Mouse (Mus musculus): ENCODE results near the gene Vmn1r130. TPM values are rescaled to one million over a fixed set of nuclear protein-coding genes. Genes with fewer than 3 reads are reported as not detected.
"Not testable (repeated sequence)": the region's sequence is repeated elsewhere in the genome, so short reads cannot be mapped to it uniquely, and the experiment has no call there.

Gene Vmn1r130
- total RNA-seq (2014; rRNA removed) (not detected in 2 replicates), polyA plus RNA-seq (2015; fragmentation: Nextera tagmentation; extraction: Ambion mirVana) (not detected in 2 replicates)

DNA sequence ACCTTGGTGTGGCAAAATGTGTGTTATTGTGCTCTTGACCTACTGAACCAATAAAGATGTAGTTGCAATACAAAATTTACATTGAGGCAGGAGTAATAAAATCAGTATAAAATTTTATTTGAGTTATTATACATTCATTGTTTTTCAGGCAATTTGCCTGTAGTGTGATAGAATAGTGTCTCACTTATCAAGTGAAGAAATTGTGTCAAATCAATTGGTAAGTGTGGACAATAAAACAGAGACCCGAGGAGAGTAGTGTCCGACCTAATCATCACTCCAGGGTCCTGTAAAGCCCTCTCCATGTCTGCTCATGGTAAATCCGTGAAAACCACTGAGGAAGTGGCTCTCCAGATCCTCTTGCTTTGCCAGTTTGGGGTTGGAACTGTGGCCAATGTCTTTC, at the start of gene Vmn1r130:
TSS of gene Vmn1r130 (plus strand) at position 301 of the 400 bp plus-strand sequence.
- H3K4me3 ChIP-seq (ENCODE audit: low read depth, low read length); H3K9me3 ChIP-seq (ENCODE audit: low read length); ATAC-seq (ENCODE audit: low FRiP score); H3K36me3 ChIP-seq (ENCODE audit: insufficient read depth, low read length); H3K4me2 ChIP-seq (ENCODE audit: low read depth, low read length, poor library complexity, severe bottlenecking); H3K27ac ChIP-seq (ENCODE audit: low read depth, low read length); H3K27me3 ChIP-seq (ENCODE audit: insufficient read depth, low read length); H3K4me1 ChIP-seq (ENCODE audit: insufficient read depth, low read length); H3K9ac ChIP-seq (replicated peaks; ENCODE audit: low read length, poor library complexity, severe bottlenecking); DNase-seq (ENCODE audit: low spot score): not testable (repeated sequence)
- WGBS = no CpG with 5 or more reads among the region's 3 CpGs

DNA sequence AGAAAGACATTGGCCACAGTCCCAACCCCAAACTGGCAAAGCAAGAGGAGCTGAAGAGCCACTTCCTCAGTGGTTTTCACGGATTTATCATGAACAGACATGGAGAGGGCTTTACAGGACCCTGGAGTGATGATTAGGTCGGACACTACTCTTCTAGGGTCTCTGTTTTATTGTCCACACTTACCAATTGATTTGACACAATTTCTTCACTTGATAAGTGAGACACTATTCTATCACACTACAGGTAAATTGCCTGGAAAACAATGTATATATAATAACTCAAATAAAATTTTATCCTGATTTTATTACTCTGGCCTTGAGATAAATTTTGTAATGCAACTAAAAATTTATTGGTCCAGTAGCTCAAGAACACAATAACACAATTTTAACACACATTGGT, 34.4 kb downstream of the Vmn1r130 start, which contains the start of gene Vmn1r131:
TSS of gene Vmn1r131 (minus strand) at position 101 of the 400 bp plus-strand sequence.
- not testable (repeated sequence) for H3K9me3 ChIP-seq (ENCODE audit: low read length); DNase-seq (ENCODE audit: low spot score); H3K4me1 ChIP-seq (ENCODE audit: insufficient read depth, low read length); H3K4me3 ChIP-seq (ENCODE audit: low read depth, low read length); H3K36me3 ChIP-seq (ENCODE audit: insufficient read depth, low read length); ATAC-seq (ENCODE audit: low FRiP score); H3K9ac ChIP-seq (replicated peaks; ENCODE audit: low read length, poor library complexity, severe bottlenecking); H3K27ac ChIP-seq (ENCODE audit: low read depth, low read length); H3K27me3 ChIP-seq (ENCODE audit: insufficient read depth, low read length); H3K4me2 ChIP-seq (ENCODE audit: low read depth, low read length, poor library complexity, severe bottlenecking)
- WGBS = no CpG with 5 or more reads among the region's 2 CpGs

Other genes with a start within 250 kb of the Vmn1r130 start
- not detected in 2 replicates for gene Vmn1r125, start 239.6 kb upstream of the Vmn1r130 start, total RNA-seq (2014; rRNA removed)
- gene Vmn1r125, start 239.6 kb upstream of the Vmn1r130 start, polyA plus RNA-seq (2015; fragmentation: Nextera tagmentation; extraction: Ambion mirVana) = not detected in 2 replicates
- not detected in 2 replicates for gene Vmn1r126, start 210.3 kb upstream of the Vmn1r130 start, total RNA-seq (2014; rRNA removed)
- not detected in 2 replicates for gene Vmn1r126, start 210.3 kb upstream of the Vmn1r130 start, polyA plus RNA-seq (2015; fragmentation: Nextera tagmentation; extraction: Ambion mirVana)
- not detected in 2 replicates for gene Vmn1r127, start 191.9 kb upstream of the Vmn1r130 start, total RNA-seq (2014; rRNA removed)
- not detected in 2 replicates for gene Vmn1r127, start 191.9 kb upstream of the Vmn1r130 start, polyA plus RNA-seq (2015; fragmentation: Nextera tagmentation; extraction: Ambion mirVana)
- not detected in 2 replicates for gene Vmn1r128, start 162.4 kb upstream of the Vmn1r130 start, total RNA-seq (2014; rRNA removed)
- not detected in 2 replicates for gene Vmn1r128, start 162.4 kb upstream of the Vmn1r130 start, polyA plus RNA-seq (2015; fragmentation: Nextera tagmentation; extraction: Ambion mirVana)
- gene Vmn1r129, start 150.5 kb upstream of the Vmn1r130 start, total RNA-seq (2014; rRNA removed) = not detected in 2 replicates
- gene Vmn1r129, start 150.5 kb upstream of the Vmn1r130 start, polyA plus RNA-seq (2015; fragmentation: Nextera tagmentation; extraction: Ambion mirVana) = not detected in 2 replicates
- not detected in 2 replicates for gene Gm6882, start 79.0 kb upstream of the Vmn1r130 start, total RNA-seq (2014; rRNA removed)
- gene Gm6882, start 79.0 kb upstream of the Vmn1r130 start, polyA plus RNA-seq (2015; fragmentation: Nextera tagmentation; extraction: Ambion mirVana) = not detected in 2 replicates
- not detected in 2 replicates for gene Vmn1r131, start 34.3 kb downstream of the Vmn1r130 start, total RNA-seq (2014; rRNA removed)
- not detected in 2 replicates for gene Vmn1r131, start 34.3 kb downstream of the Vmn1r130 start, polyA plus RNA-seq (2015; fragmentation: Nextera tagmentation; extraction: Ambion mirVana)
- gene Vmn1r132, start 102.3 kb downstream of the Vmn1r130 start, total RNA-seq (2014; rRNA removed) = not detected in 2 replicates
- not detected in 2 replicates for gene Vmn1r132, start 102.3 kb downstream of the Vmn1r130 start, polyA plus RNA-seq (2015; fragmentation: Nextera tagmentation; extraction: Ambion mirVana)
- gene Gm4175, start 249.7 kb downstream of the Vmn1r130 start, total RNA-seq (2014; rRNA removed) = not detected in 2 replicates
- gene Gm4175, start 249.7 kb downstream of the Vmn1r130 start, polyA plus RNA-seq (2015; fragmentation: Nextera tagmentation; extraction: Ambion mirVana) = not detected in 2 replicates